Mouse (Mus musculus) lung, adult 2 months (tissue): ENCODE data around the gene Cc2d2b.

ENCODE experiments used
- CTCF ChIP-seq: fragments of 200-500 bp; IDR thresholded peaks from 2 replicates; pipeline ENCODE4 v1.5.1; 2011; ENCODE audit warnings: mild to moderate bottlenecking, low read length, control low read depth; ENCODE audit not compliant: insufficient read depth
- POLR2A ChIP-seq: fragments of 200-500 bp; IDR thresholded peaks from 2 replicates; pipeline ENCODE4 v1.6.1; 2011; ENCODE audit warnings: low read depth, mild to moderate bottlenecking, control low read depth, low read length, borderline replicate concordance; ENCODE audit errors: extremely low read depth

DNA sequence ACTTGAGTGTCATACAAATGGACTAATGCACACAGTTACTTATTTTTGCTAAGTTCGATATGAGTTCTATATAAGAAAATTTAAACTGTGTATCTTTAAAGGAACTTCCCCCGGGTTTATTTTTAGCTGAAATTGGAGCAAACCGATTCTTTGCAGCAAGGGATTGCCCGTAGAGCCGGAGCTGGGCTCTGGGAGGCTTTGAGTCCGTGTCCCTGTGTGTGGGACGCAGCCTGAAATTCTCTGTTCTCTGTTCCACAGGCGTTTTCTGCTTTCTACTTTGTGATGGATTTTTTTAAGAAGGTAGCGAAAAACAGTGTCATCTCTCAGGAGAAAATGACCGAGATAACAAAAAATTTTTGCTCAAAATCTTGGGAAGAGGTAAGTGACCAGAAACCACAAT is 15.1 kb upstream of the Cc2d2b start:
- TF ChIP-seq POLR2A (no peak), CTCF (no peak)
